Mouse (Mus musculus) CD4-positive, CD25-positive, alpha-beta regulatory T cell, adult 4 months (primary cell): ENCODE results near the gene Rab44. TPM values are rescaled to one million over a fixed set of nuclear protein-coding genes. Genes with fewer than 3 reads are reported as not detected.

Source experiments
- polyA plus RNA-seq, 2 experiments: library from polyadenylated mRNA; unstranded; fragments of 100-300 nt; shearing (Covaris generic); gene quantifications; one replicate each; pipeline ENCODE4 v1.2.1; 2017

The Rab44 gene
- polyA plus RNA-seq, 2 experiments from 2014 or later: not detected

Other genes with a start within 250 kb of the Rab44 start
- gene 4930539E08Rik, start 198.8 kb upstream of the Rab44 start, polyA plus RNA-seq: 1 to 10 TPM; 2.0 to 3.4 TPM
- not detected for gene Pxt1, start 170.3 kb upstream of the Rab44 start, polyA plus RNA-seq
- gene Kctd20, start 162.2 kb upstream of the Rab44 start, polyA plus RNA-seq: 10 to 100 TPM; 33.3 to 62.9 TPM
- gene Stk38, start 106.2 kb upstream of the Rab44 start, polyA plus RNA-seq: 100 to 1,000 TPM; 223 to 306 TPM
- 100 to 1,000 TPM; 232 to 397 TPM for gene Srsf3, start 81.5 kb upstream of the Rab44 start, polyA plus RNA-seq
- 1 to 10 TPM; 2.5 to 4.6 TPM for gene Cdkn1a, start 23.2 kb upstream of the Rab44 start, polyA plus RNA-seq
- 1 to 10 TPM; 2.2 to 2.3 TPM for gene Cpne5, start 124.0 kb downstream of the Rab44 start, polyA plus RNA-seq
- 100 to 1,000 TPM in 1 of 2 experiments, 10 to 100 TPM in 1; 72.7 to 101 TPM for gene Ppil1, start 150.0 kb downstream of the Rab44 start, polyA plus RNA-seq
- gene BC004004, start 154.6 kb downstream of the Rab44 start, polyA plus RNA-seq: 100 to 1,000 TPM in 1 of 2 experiments, 10 to 100 TPM in 1; 98.0 to 123 TPM
- under 1 TPM; 0.44 to 0.57 TPM for gene Pi16, start 203.5 kb downstream of the Rab44 start, polyA plus RNA-seq
- 10 to 100 TPM; 11.0 to 13.9 TPM for gene Mtch1, start 233.8 kb downstream of the Rab44 start, polyA plus RNA-seq
- gene Fgd2, start 246.8 kb downstream of the Rab44 start, polyA plus RNA-seq: 1 to 10 TPM in 1 of 2 experiments, under 1 TPM in 1; 0.65 to 9.4 TPM